Mouse (Mus musculus): ENCODE measurements around the gene Afmid.

DNA sequence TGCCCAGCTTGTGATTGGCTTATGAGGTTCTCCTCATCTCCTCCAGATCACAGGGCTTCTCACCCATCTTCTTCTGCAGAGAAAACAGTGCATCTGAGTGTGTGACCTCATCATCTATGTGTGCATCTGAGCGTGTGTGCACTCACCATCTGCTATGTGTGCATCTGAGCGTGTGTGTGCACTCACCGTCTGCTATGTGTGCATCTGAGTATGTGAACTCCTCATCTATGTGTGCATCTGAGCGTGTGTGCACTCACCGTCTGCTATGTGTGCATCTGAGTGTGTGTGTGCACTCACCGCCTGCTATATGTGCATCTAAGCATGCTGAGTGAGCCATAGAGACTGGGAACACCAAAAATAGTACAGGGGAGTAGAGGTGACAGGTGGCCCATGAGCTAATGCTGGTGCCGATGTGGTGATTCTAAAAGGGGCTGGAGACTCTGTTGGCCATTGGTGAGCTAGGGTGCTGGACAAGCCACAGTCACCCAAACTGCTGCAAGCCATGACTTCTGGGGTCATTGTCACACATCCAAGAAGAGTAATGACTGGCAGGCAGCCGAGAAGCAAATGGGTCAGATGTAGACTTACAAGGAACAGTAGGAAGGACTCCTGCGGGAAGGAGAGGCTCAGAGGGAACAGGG lies 54.7 kb downstream of the Afmid start:
- no peak for TF ChIP-seq CTCF (IDR thresholded peaks at IDR 0.05; ENCODE audit: extremely low read depth, insufficient read depth, insufficient read length, insufficient replicate concordance)
- TF ChIP-seq POLR2A (IDR thresholded peaks at IDR 0.05; ENCODE audit: low read depth, low read length), result no peak
